Mouse (Mus musculus): ENCODE results near the gene Nudt2.

- TF ChIP-seq CTCF (IDR thresholded peaks at IDR 0.05; ENCODE audit: borderline replicate concordance, control insufficient read depth, extremely low read depth, insufficient read depth, low read length, poor library complexity) (no peak), POLR2A (IDR thresholded peaks at IDR 0.05; ENCODE audit: control insufficient read depth, extremely low read depth, insufficient read depth, low read length, poor library complexity) (no peak)
Observed at GRCm38 (mm10) chr4:41522136-41522535, 57.2 kb downstream of the Nudt2 start.

Data from thymus, adult 2 months (tissue).